In the genomic region with DNA sequence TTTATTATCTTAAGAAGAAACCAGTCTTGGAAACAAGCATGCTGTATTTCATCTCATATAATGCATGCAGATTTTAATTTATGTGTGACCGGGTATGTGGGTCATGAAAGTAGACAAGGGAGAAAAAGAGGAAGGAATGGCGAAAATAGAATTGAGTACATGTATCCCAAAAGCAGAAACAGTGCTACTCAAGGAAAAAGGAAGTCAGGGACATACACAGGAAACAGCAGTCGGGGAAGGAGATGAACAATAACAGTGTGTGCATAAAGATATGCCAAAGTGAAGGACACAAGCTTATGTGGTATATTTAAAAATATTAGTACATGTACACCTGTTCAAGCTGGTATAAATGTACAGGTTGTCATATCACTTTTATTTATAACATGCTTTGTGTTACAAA, we compare ENCODE assay signal across 27 mouse cellular contexts.
A peak's percentile ranks its signal among the peaks of the same experiment; 100 is the strongest.
DNase-seq lines count a peak whose midpoint lies in the region; ATAC-seq and TF ChIP-seq lines count a peak whose summit lies in the region.
"Had no signal": no experiment of that assay in that cellular context is flagged by ENCODE, and none has a peak within 500 bp of the region (broad histone marks: within the 10 kb centered on the region; RNA-seq: fewer than 3 reads in every experiment).

No protein-coding gene starts in this region.

- no peaks in the 10 kb centered on the region for H3K27me3 ChIP-seq in heart, adult 2 months (ENCODE audit: control insufficient read depth, insufficient read depth, low read length)
- H3K27me3 ChIP-seq in lung, postnatal 0 days (replicated peaks; ENCODE audit: insufficient read depth, low read length), result no peaks in the 10 kb centered on the region
- H3K27me3 ChIP-seq in midbrain, embryonic 14.5 days (ENCODE audit: control insufficient read depth, insufficient read depth, low read length), result no peaks in the 10 kb centered on the region
- H3K27me3 ChIP-seq: forebrain, embryonic 13.5 days; limb, embryonic 12.5 days; liver, embryonic 13.5 days; lung, embryonic 15.5 days; neural tube, embryonic 12.5 days had no signal

- H3K9ac ChIP-seq in heart, adult 2 months (ENCODE audit: low read depth, low read length), result no peak overlapping the region
- no peak overlapping the region for H3K9ac ChIP-seq in lung, postnatal 0 days (replicated peaks; ENCODE audit: low read depth)
- H3K9ac ChIP-seq in midbrain, embryonic 14.5 days (replicated peaks; ENCODE audit: low read length), result no peak overlapping the region
- H3K9ac ChIP-seq: forebrain, embryonic 13.5 days; limb, embryonic 12.5 days; liver, embryonic 13.5 days; lung, embryonic 15.5 days; neural tube, embryonic 12.5 days had no signal

- H3K4me3 ChIP-seq in heart, adult 2 months, result no peak overlapping the region
- H3K4me3 ChIP-seq in lung, postnatal 0 days (ENCODE audit: low read depth, low read length), result no peak overlapping the region
- H3K4me3 ChIP-seq in midbrain, embryonic 14.5 days (replicated peaks; ENCODE audit: low read depth, low read length), result no peak overlapping the region
- H3K4me3 ChIP-seq: forebrain, embryonic 13.5 days; limb, embryonic 12.5 days; liver, embryonic 13.5 days; lung, embryonic 15.5 days; myocyte; neural tube, embryonic 12.5 days had no signal

- TF ChIP-seq EP300 in heart, adult 2 months (IDR thresholded peaks at IDR 0.05; ENCODE audit: insufficient read depth, low read depth, low read length), result no peak
- no peak for TF ChIP-seq EP300 in lung, postnatal 0 days (IDR thresholded peaks at IDR 0.05)

- intact Hi-C loops in heart, adult 2 months (cut with DNase I), result no loop called here

- no peak overlapping the region for H3K27ac ChIP-seq in heart, adult 2 months
- H3K27ac ChIP-seq in lung, postnatal 0 days (ENCODE audit: low read length), result no peak overlapping the region
- no peak overlapping the region for H3K27ac ChIP-seq in midbrain, embryonic 14.5 days (replicated peaks; ENCODE audit: low read depth, low read length)
- H3K27ac ChIP-seq: forebrain, embryonic 13.5 days; limb, embryonic 12.5 days; liver, embryonic 13.5 days; lung, embryonic 15.5 days; neural tube, embryonic 12.5 days; stomach, postnatal 0 days had no signal

- ATAC-seq in lung, postnatal 0 days, result no peak
- ATAC-seq in hematopoietic stem cell, adult 5-6 weeks (replicated peaks in 1 of 2; ENCODE audit: insufficient read depth in 1 of 2, low FRiP score in 2 of 2, low TSS enrichment in 1 of 2, low read depth in 1 of 2, poor library complexity in 2 of 2, severe bottlenecking in 2 of 2), result peak; percentile 77 to 88
- ATAC-seq in midbrain, embryonic 14.5 days (ENCODE audit: low FRiP score, low TSS enrichment), result no peak
- ATAC-seq: forebrain, embryonic 13.5 days; hindbrain, embryonic 16.5 days; midbrain, embryonic 16.5 days had no signal

- no peak for TF ChIP-seq CTCF in heart, adult 2 months (IDR thresholded peaks at IDR 0.05)
- TF ChIP-seq CTCF in lung, postnatal 0 days (IDR thresholded peaks at IDR 0.05), result no peak

- no peak for TF ChIP-seq POLR2A in heart, adult 2 months (IDR thresholded peaks at IDR 0.05; ENCODE audit: insufficient read depth, low read depth, low read length)

- DNase-seq in heart, adult 11 months, result peak; percentile 53
- DNase-seq in heart, adult 2 months, result no peak
- peak; percentile 28 for DNase-seq in lung, postnatal 0 days (ENCODE audit: low spot score)
- DNase-seq in lung, postnatal 25 days (ENCODE audit: low spot score), result no peak
- DNase-seq in layer of hippocampus, postnatal 25 days (ENCODE audit: extremely low spot score in 1 of 2, low spot score in 1 of 2), result no peak
- DNase-seq in midbrain, embryonic 14.5 days, result no peak
- DNase-seq: adrenal gland, postnatal 25 days; cerebellum, adult 2 months; cerebellum, postnatal 14 days; gastrocnemius, postnatal 25 days; heart, postnatal 14 days; kidney, adult 18-20 months; liver, embryonic 13.5 days; lung, postnatal 4 days; right cerebral cortex, adult 18-20 months; right cerebral cortex, postnatal 4 days; thymus, adult 18-20 months; thymus, postnatal 4 days had no signal

- H3K36me3 ChIP-seq in heart, adult 2 months (ENCODE audit: control insufficient read depth, insufficient read depth, low read length), result no peaks in the 10 kb centered on the region
- H3K36me3 ChIP-seq in lung, postnatal 0 days (ENCODE audit: insufficient read depth, low read length), result no peaks in the 10 kb centered on the region
- no peaks in the 10 kb centered on the region for H3K36me3 ChIP-seq in midbrain, embryonic 14.5 days (ENCODE audit: control insufficient read depth, insufficient read depth, low read length)
- H3K36me3 ChIP-seq: limb, embryonic 12.5 days; liver, embryonic 13.5 days; lung, embryonic 15.5 days; neural tube, embryonic 12.5 days had no signal

- no peak overlapping the region for H3K4me2 ChIP-seq in lung, postnatal 0 days (replicated peaks; ENCODE audit: low read depth, low read length)
- no peak overlapping the region for H3K4me2 ChIP-seq in midbrain, embryonic 14.5 days (ENCODE audit: low read length)
- H3K4me2 ChIP-seq: forebrain, embryonic 13.5 days; limb, embryonic 12.5 days; liver, embryonic 13.5 days; lung, embryonic 15.5 days; neural tube, embryonic 12.5 days had no signal

- no peaks in the 10 kb centered on the region for H3K9me3 ChIP-seq in lung, postnatal 0 days (ENCODE audit: low read length)
- no peaks in the 10 kb centered on the region for H3K9me3 ChIP-seq in midbrain, embryonic 14.5 days (ENCODE audit: control insufficient read depth, low read length)
- H3K9me3 ChIP-seq: forebrain, embryonic 13.5 days; limb, embryonic 12.5 days; liver, embryonic 13.5 days; lung, embryonic 15.5 days; neural tube, embryonic 12.5 days had no signal

- H3K4me1 ChIP-seq in heart, adult 2 months (ENCODE audit: control insufficient read depth, insufficient read depth, low read length), result no peaks in the 10 kb centered on the region
- no peaks in the 10 kb centered on the region for H3K4me1 ChIP-seq in lung, postnatal 0 days (ENCODE audit: insufficient read depth, low read depth, low read length)
- no peaks in the 10 kb centered on the region for H3K4me1 ChIP-seq in midbrain, embryonic 14.5 days (ENCODE audit: control insufficient read depth, insufficient read depth, low read length)
- H3K4me1 ChIP-seq: forebrain, embryonic 13.5 days; limb, embryonic 12.5 days; liver, embryonic 13.5 days; lung, embryonic 15.5 days; neural tube, embryonic 12.5 days had no signal

- 39% methylated on average over 3 of the region's 3 CpGs for WGBS in heart, adult 2 months
- WGBS in lung, postnatal 0 days, result 53% methylated on average over 3 of the region's 3 CpGs
- 88% methylated on average over 3 of the region's 3 CpGs for WGBS in midbrain, embryonic 14.5 days

- H3K79me2 ChIP-seq in heart, adult 2 months (replicated peaks; ENCODE audit: control insufficient read depth, insufficient read depth, low read length), result no peaks in the 10 kb centered on the region

Comparison
In these comparisons a context has a peak if more than half of its experiments do, and no peak if none do; other contexts are left out.
1. DNase-seq: peak in heart, adult 11 months (single experiment) and lung, postnatal 0 days (single experiment); none in heart, adult 2 months (0 of 2), lung, postnatal 25 days (single experiment), layer of hippocampus, postnatal 25 days (0 of 2) and midbrain, embryonic 14.5 days (single experiment).
2. ATAC-seq: peak in hematopoietic stem cell, adult 5-6 weeks (2 of 2); none in lung, postnatal 0 days (single experiment) and midbrain, embryonic 14.5 days (single experiment).